Mouse (Mus musculus): ENCODE data around the gene Fance. TPM values are rescaled to one million over a fixed set of nuclear protein-coding genes. Genes with fewer than 3 reads are reported as not detected.
"Not testable (repeated sequence)": the region's sequence is repeated elsewhere in the genome, so short reads cannot be mapped to it uniquely, and the experiment has no call there.

Gene Fance
- polyA plus RNA-seq, 1 experiment from 2014 or later, result 36.5 TPM

DNA sequence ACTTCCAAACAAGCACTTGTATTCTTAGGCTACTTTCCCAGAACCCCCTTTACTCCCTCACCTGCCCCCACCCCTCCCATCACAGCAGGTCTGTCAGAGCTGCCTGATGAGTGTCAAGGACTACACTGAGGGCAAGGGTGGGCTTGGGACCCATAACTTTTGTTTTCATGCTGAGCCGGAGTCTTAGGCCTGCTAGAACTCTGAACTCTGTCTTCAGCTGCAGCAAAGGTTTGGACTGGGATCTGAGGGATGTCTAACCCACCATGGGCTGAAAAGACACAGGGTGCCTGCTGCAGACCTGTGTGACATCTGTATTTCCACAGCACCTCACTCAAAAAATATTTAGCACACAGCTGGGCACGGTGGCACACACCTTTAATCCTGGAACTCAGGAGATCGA is 13.6 kb downstream of the Fance start:
- H3K4me3 ChIP-seq (replicated peaks), result no peak overlapping the region
- H3K9me3 ChIP-seq, result peaks cover 6% of the 10 kb centered on the region; the same call in 1 of the 2 replicates
- H3K9ac ChIP-seq (replicated peaks), result peak overlapping the region; percentile 99; the same call in 1 of the 2 replicates
- H3K27me3 ChIP-seq, result no peaks in the 10 kb centered on the region
- H3K36me3 ChIP-seq, result peaks cover 69% of the 10 kb centered on the region
- 65% methylated on average over 3 of the region's 3 CpGs for WGBS
- peaks cover 34% of the 10 kb centered on the region for H3K4me1 ChIP-seq (replicated peaks)
- H3K4me2 ChIP-seq, result no peak overlapping the region
- ATAC-seq (ENCODE audit: insufficient number of reproducible peaks, insufficient read depth, low FRiP score, low TSS enrichment, low read depth), result no peak
- H3K27ac ChIP-seq, result peak overlapping the region; percentile 98

DNA sequence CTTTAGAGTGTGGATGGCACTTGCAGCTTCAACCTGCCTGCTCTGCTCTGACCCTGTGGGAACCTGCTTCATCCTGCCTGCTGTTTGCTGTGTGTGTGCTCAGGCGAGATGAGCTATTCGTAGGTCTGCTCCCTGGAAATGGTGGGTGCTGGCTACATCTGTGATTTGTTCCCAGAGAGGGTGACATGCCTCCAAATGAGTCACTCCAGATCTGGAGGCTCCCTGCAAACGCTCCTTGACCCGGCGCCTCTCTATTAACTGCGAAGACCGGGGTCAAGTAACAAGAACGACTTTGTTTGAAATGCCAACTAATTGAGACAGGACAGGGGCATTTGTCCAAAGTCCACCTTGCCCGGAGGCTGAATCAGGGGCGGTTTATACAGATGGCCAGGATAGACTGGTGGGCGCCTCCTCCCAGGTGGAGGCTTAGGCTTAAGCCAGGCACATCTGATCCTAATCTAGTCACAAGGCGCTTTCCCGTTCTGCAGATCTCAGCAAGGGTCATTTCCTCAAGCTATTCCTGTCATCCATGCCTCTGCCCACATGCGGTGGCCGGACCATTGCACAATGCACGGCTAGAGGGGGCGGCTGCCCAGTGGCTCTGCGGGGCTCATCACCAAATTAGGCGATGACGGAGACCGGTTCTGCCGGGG is 14.5 kb downstream of the Fance start:
- H3K4me1 ChIP-seq (replicated peaks), result peaks cover 43% of the 10 kb centered on the region
- WGBS, result 1% methylated on average over 22 of the region's 22 CpGs
- H3K27ac ChIP-seq, result peak overlapping the region; percentile 98
- H3K36me3 ChIP-seq, result peaks cover 69% of the 10 kb centered on the region
- H3K9me3 ChIP-seq, result peaks cover 6% of the 10 kb centered on the region; the same call in 1 of the 2 replicates
- H3K4me2 ChIP-seq, result peak overlapping the region; percentile 91
- H3K4me3 ChIP-seq (replicated peaks), result peak overlapping the region; percentile 93
- ATAC-seq (ENCODE audit: insufficient number of reproducible peaks, insufficient read depth, low FRiP score, low TSS enrichment, low read depth), result peak; percentile 35
- H3K27me3 ChIP-seq, result no peaks in the 10 kb centered on the region
- peak overlapping the region; percentile 99 for H3K9ac ChIP-seq (replicated peaks)

DNA sequence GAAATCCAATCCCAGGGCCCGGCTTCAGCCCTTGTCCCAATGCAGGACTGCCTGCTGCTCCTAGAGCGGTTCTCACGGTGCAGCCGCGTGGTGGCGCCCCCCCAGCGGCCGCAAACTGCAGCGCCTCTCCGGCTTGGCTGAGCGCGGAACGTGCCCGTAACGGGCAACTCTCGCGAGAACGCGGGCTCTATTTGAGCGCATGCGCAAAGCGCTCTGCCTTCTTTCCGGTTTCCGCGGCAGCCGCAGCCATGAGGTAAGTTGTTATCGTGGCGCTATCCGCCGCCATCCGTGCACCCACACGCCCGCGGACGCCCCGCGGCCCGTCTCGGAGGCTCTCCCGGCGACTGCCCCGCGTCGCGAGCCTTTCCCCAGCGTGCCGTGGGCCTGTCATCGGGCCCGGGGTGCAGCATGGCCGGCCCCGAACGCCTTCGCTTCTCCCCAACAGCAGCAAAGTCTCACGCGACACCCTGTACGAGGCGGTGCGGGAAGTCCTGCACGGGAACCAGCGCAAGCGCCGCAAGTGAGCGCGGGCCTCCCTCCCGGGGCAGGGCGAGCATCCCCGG is 15.1 kb downstream of the Fance start, which contains the start of gene Rpl10a:
Rpl10a (plus strand) TSS at position 106 of the 563 bp plus-strand sequence.
- WGBS, result under 1% methylated on average over 67 of the region's 67 CpGs
- peak; percentile 83 for ATAC-seq (ENCODE audit: insufficient number of reproducible peaks, insufficient read depth, low FRiP score, low TSS enrichment, low read depth)
- H3K9ac ChIP-seq (replicated peaks), result peak within 1 kb of the TSS; percentile 99
- H3K9me3 ChIP-seq, result peaks cover 6% of the 10 kb centered on the region; the same call in 1 of the 2 replicates
- peak within 1 kb of the TSS; percentile 91 for H3K4me2 ChIP-seq
- H3K4me1 ChIP-seq (replicated peaks), result peaks cover 49% of the 10 kb centered on the region
- H3K36me3 ChIP-seq, result peaks cover 71% of the 10 kb centered on the region
- H3K27me3 ChIP-seq, result no peaks in the 10 kb centered on the region
- peak within 1 kb of the TSS; percentile 93 for H3K4me3 ChIP-seq (replicated peaks)
- peak within 1 kb of the TSS; percentile 98 for H3K27ac ChIP-seq

DNA sequence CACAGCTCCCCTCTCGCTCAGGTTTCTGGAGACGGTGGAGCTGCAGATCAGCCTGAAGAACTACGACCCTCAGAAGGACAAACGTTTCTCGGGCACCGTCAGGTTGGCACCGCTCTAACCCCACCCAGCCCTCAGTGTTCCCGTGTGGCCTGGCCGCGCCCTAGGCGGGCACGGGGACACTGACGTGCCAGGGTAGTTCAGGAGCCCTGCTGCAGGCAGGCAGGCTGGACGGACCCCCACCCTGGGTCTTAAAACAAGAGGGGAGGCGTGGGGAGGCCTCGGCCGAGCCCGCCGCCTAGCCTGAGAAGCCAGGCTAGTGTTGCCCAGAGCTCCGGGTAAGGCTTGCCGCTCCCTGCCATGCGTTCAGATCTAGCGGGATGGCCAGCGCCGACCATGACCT is 15.6 kb downstream of the Fance start:
- peaks cover 53% of the 10 kb centered on the region for H3K4me1 ChIP-seq (replicated peaks)
- no peaks in the 10 kb centered on the region for H3K27me3 ChIP-seq
- H3K9ac ChIP-seq (replicated peaks), result peak overlapping the region; percentile 99
- WGBS, result 0% methylated on average over 25 of the region's 25 CpGs
- H3K9me3 ChIP-seq, result peaks cover 6% of the 10 kb centered on the region; the same call in 1 of the 2 replicates
- no peak for ATAC-seq (ENCODE audit: insufficient number of reproducible peaks, insufficient read depth, low FRiP score, low TSS enrichment, low read depth)
- H3K27ac ChIP-seq, result peak overlapping the region; percentile 98
- H3K4me2 ChIP-seq, result peak overlapping the region; percentile 91
- H3K4me3 ChIP-seq (replicated peaks), result peak overlapping the region; percentile 93
- H3K36me3 ChIP-seq, result peaks cover 71% of the 10 kb centered on the region

GRCm38 (mm10) chr17:28329503-28330231 is 16.3 kb downstream of the Fance start:
- ATAC-seq (ENCODE audit: insufficient number of reproducible peaks, insufficient read depth, low FRiP score, low TSS enrichment, low read depth), result no peak
- Histone ChIP-seq H3K27me3 (no peaks in the 10 kb centered on the region), H3K4me1 (replicated peaks) (peaks cover 58% of the 10 kb centered on the region)

GRCm38 (mm10) chr17:28330232-28330546 is 16.9 kb downstream of the Fance start:
- Histone ChIP-seq H3K9me3 (no peaks in the 10 kb centered on the region), H3K9ac (replicated peaks) (peak overlapping the region; percentile 99), H3K4me2 (peak overlapping the region; percentile 91), H3K27ac (0 out of 2 replicates have a peak overlapping the region, but pooled peaks have one; percentile 98), H3K36me3 (peaks cover 71% of the 10 kb centered on the region), H3K4me3 (replicated peaks) (peak overlapping the region; percentile 93), H3K4me1 (replicated peaks) (peaks cover 63% of the 10 kb centered on the region), H3K27me3 (no peaks in the 10 kb centered on the region)
- ATAC-seq (ENCODE audit: insufficient number of reproducible peaks, insufficient read depth, low FRiP score, low TSS enrichment, low read depth), result no peak
- 57% methylated on average over 2 of the region's 2 CpGs for WGBS

More at GRCm38 (mm10) chr17:28329503-28330231, 16.3 kb downstream of the Fance start:
- Histone ChIP-seq H3K4me2 (peak overlapping the region; percentile 91), H3K9ac (replicated peaks) (peak overlapping the region; percentile 99), H3K36me3 (peaks cover 71% of the 10 kb centered on the region), H3K4me3 (replicated peaks) (peak overlapping the region; percentile 93), H3K9me3 (peaks cover under 1% of the 10 kb centered on the region; the same call in 1 of the 2 replicates), H3K27ac (peak overlapping the region; percentile 98)
- WGBS, result 5% methylated on average over 4 of the region's 4 CpGs

- not testable (repeated sequence) for ATAC-seq (ENCODE audit: insufficient number of reproducible peaks, insufficient read depth, low FRiP score, low TSS enrichment, low read depth); H3K9ac ChIP-seq (replicated peaks); H3K27ac ChIP-seq; H3K27me3 ChIP-seq; H3K4me3 ChIP-seq (replicated peaks); H3K4me2 ChIP-seq; H3K9me3 ChIP-seq
- Histone ChIP-seq H3K36me3 (peaks cover 73% of the 10 kb centered on the region), H3K4me1 (replicated peaks) (peaks cover 66% of the 10 kb centered on the region)
- WGBS, result 58% methylated on average over 8 of the region's 8 CpGs
Observed at GRCm38 (mm10) chr17:28330590-28330989, 17.3 kb downstream of the Fance start.

GRCm38 (mm10) chr17:28331241-28332112 is 18.2 kb downstream of the Fance start:
- H3K27ac ChIP-seq, result peak overlapping the region; percentile 47; the same call in 1 of the 2 replicates
- no peak overlapping the region for H3K9ac ChIP-seq (replicated peaks)
- peaks cover 67% of the 10 kb centered on the region for H3K4me1 ChIP-seq (replicated peaks)
- no peak overlapping the region for H3K4me2 ChIP-seq
- WGBS, result 19% methylated on average over 7 of the region's 7 CpGs
- H3K9me3 ChIP-seq, result no peaks in the 10 kb centered on the region
- no peak for ATAC-seq (ENCODE audit: insufficient number of reproducible peaks, insufficient read depth, low FRiP score, low TSS enrichment, low read depth)
- no peak overlapping the region for H3K4me3 ChIP-seq (replicated peaks)
- H3K27me3 ChIP-seq, result no peaks in the 10 kb centered on the region
- peaks cover 73% of the 10 kb centered on the region for H3K36me3 ChIP-seq

DNA sequence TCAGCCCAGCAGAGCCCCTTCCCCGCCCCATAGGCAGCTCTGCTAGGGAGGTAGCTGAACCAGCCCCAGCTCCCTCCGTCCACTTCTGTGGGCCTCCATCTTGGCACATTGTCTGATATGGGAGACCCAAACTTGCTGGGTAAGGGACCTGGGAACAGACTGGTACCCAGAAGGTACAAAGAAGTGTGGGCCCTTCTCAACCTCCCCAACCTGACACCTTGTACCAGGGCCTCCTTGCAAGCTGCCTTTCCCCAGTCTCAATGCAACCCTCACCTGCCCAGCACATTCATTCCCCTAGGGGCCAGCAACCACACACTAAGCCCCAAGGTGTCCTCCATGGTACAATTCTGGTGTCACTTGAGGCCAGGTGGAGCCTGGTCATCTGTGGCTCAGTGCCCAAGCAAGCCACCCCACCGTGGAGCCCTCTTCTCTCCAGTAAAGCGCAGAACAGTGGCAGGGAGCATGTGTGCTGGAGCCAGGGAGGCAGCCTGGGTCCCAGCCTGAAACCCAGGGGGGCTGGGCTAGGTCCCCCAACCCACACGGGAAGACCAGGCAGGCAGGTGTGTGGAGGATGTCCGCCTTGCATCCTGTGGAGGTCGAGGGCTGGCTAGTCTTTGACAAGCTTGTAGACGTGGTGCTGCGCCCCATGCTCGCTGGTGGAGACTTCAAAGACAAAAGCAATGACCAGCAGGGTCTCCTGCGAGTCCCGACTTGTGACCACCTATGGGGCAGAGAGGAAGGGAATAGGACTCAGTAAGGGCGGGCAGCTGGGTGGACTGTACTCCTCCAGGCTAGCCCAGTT is 19.0 kb downstream of the Fance start:
- Histone ChIP-seq H3K4me3 (replicated peaks) (no peak overlapping the region), H3K9ac (replicated peaks) (no peak overlapping the region), H3K4me1 (replicated peaks) (peaks cover 61% of the 10 kb centered on the region), H3K36me3 (peaks cover 78% of the 10 kb centered on the region), H3K4me2 (peak overlapping the region; percentile 4; the same call in 1 of the 2 replicates), H3K9me3 (no peaks in the 10 kb centered on the region), H3K27me3 (no peaks in the 10 kb centered on the region), H3K27ac (peak overlapping the region; percentile 41)
- 44% methylated on average over 13 of the region's 13 CpGs for WGBS
- ATAC-seq (ENCODE audit: insufficient number of reproducible peaks, insufficient read depth, low FRiP score, low TSS enrichment, low read depth), result no peak
